Mouse (Mus musculus) gastrocnemius, postnatal 14 days (tissue): ENCODE measurements around the gene Ehhadh. TPM values are rescaled to one million over a fixed set of nuclear protein-coding genes. Genes with fewer than 3 reads are reported as not detected.
"Not testable (repeated sequence)": the region's sequence is repeated elsewhere in the genome, so short reads cannot be mapped to it uniquely, and the experiment has no call there.

Experiments
- DNase-seq: peaks from one replicate; pipeline ENCODE4 v3.0.0; 2021; ENCODE audit warnings: mixed read lengths
- intact Hi-C: fragments of 180-260 bp; cut with DNase I; formaldehyde crosslinking; loops from one replicate; pipeline ENCODE4 v1.15.1; 2025; ENCODE audit warnings: low total_unique reads
- total RNA-seq, 2 experiments: library from RNA; stranded (reverse); gene quantifications; 2 replicates each; pipeline ENCODE4 v1.2.3; 2021

The Ehhadh gene
- total RNA-seq, 2 experiments from 2014 or later: 3.2 to 3.7 TPM

GRCm38 (mm10) chr16:21806892-21807291 lies 19.3 kb upstream of the Ehhadh start:
- no peak for DNase-seq
- intact Hi-C loops: no loop called here

- intact Hi-C loops: no loop called here
- DNase-seq: no peak
Measured at GRCm38 (mm10) chr16:21804258-21804657, 16.7 kb upstream of the Ehhadh start.

GRCm38 (mm10) chr16:21795071-21795470 lies 7.5 kb upstream of the Ehhadh start:
- intact Hi-C loops: no loop called here
- DNase-seq: no peak

DNA sequence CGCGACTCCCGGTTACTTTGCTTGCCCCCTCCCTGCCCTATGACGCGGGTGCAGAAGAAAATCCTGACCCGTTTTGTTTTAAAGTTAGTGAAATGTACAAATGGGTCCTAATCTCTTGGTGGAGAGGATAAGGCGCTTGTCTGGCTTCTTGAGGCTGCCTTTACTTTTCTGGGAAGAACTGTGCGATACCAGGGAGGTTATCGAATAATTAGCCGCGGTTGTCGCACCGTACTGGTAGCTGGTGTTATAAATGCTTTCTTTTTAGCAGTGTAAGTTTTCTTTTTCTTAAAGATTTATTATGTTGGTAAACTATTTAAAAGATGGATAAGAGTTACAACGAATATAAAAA lies 7.1 kb upstream of the Ehhadh start:
- no peak for DNase-seq
- intact Hi-C loops: no loop called here

GRCm38 (mm10) chr16:21793875-21794696 lies 6.5 kb upstream of the Ehhadh start, which contains the start of gene Map3k13:
TSS of gene Map3k13 (plus strand) at chr16:21794346.
- intact Hi-C loops: no loop called here
- peak; percentile 95 for DNase-seq

- intact Hi-C loops, DNase-seq: not testable (repeated sequence)
Measured at GRCm38 (mm10) chr16:21793080-21793810, 5.6 kb upstream of the Ehhadh start.

GRCm38 (mm10) chr16:21791779-21792178 lies 4.2 kb upstream of the Ehhadh start:
- no peak for DNase-seq
- intact Hi-C loops: no loop called here

DNA sequence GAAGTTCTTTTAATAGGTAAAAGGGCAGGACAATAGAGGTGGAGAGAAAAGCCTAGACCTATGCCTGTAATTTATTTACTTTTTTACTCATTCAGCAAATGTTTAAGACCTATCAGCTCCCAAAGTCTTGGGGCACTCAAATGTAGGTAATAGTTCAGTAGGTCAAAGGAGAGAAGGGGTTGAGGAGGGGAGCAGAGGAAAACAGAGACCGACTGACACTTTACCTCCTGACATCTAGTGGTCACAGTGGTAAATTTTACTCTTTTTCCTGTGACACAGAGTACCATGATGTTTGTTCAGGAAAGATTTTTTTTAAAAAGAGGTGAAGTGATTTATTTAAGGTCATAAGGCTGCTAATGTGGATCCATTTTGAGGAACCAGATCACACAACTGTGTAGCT lies 2.9 kb upstream of the Ehhadh start:
- intact Hi-C loops: no loop called here
- DNase-seq: no peak

- intact Hi-C loops: no loop called here
- no peak for DNase-seq
Measured at GRCm38 (mm10) chr16:21789180-21789579, 1.6 kb upstream of the Ehhadh start.

- no peak for DNase-seq
- intact Hi-C loops: no loop called here
Measured at GRCm38 (mm10) chr16:21788581-21788980, 974 bp upstream of the Ehhadh start.

- intact Hi-C loops: no loop called here
- no peak for DNase-seq
Measured at GRCm38 (mm10) chr16:21786317-21786716, 1.3 kb downstream of the Ehhadh start.

GRCm38 (mm10) chr16:21785000-21785399 lies 2.6 kb downstream of the Ehhadh start:
- no peak for DNase-seq
- intact Hi-C loops: no loop called here

GRCm38 (mm10) chr16:21782807-21783206 lies 4.8 kb downstream of the Ehhadh start:
- intact Hi-C loops: no loop called here
- DNase-seq: no peak

GRCm38 (mm10) chr16:21781895-21782294 lies 5.7 kb downstream of the Ehhadh start:
- DNase-seq: no peak
- intact Hi-C loops: no loop called here

- intact Hi-C loops: no loop called here
- no peak for DNase-seq
Measured at GRCm38 (mm10) chr16:21781277-21781676, 6.3 kb downstream of the Ehhadh start.

DNA sequence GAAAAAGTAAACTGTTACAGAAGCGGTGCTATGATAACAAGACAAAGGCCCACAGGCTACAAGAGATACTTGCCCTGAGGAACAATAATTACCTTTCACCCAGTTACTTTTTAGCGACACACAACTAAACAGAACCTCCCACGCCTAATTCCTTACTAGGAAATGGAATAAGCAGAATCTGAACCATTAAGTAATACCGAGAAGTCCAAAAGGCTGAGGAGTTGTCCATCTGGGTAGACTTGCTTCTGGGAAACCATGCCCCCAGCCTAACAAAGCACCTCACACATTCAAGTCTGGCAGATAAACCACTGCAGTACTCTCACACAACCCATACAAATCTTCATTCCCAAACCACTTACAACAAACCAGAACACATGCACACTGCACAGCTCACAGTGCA lies 8.5 kb downstream of the Ehhadh start:
- no peak for DNase-seq
- intact Hi-C loops: no loop called here

- intact Hi-C loops: no loop called here
- no peak for DNase-seq
Measured at GRCm38 (mm10) chr16:21778293-21778866, 9.2 kb downstream of the Ehhadh start.

- intact Hi-C loops: loop anchor here (5.0 kb wide), 1 partner anchor 38 kb away; no protein-coding TSS in a partner anchor
- no peak for DNase-seq
Measured at GRCm38 (mm10) chr16:21774725-21775124, 12.9 kb downstream of the Ehhadh start.

GRCm38 (mm10) chr16:21769667-21770066 lies 17.9 kb downstream of the Ehhadh start:
- DNase-seq: no peak
- intact Hi-C loops: loop anchor here (5.0 kb wide), 1 partner anchor 43 kb away; no protein-coding TSS in a partner anchor

DNA sequence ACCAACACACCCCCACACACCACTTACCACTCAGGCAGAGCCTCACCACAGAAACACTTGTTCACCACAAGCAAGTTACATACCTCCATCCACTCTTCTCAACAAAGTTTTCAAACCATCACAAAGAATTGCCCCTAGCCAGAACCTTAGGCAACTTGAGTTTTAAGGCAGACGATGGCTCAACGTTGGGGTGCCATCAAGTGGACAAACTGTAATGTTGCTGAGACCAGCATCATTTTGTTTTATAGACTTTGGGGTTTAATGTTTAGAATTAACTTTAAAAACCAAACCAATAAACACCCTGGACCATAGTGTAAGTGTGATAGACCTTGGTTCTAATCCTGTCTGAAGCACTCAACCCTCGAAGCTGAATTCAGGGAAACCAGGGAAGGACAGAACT lies 19.4 kb downstream of the Ehhadh start:
- DNase-seq: no peak
- intact Hi-C loops: no loop called here
